Mouse (Mus musculus) ES-Bruce4 (cell line): ENCODE data around the gene Syt1. TPM values are rescaled to one million over a fixed set of nuclear protein-coding genes. Genes with fewer than 3 reads are reported as not detected.

Source experiments
- H3K27ac ChIP-seq: 2 replicates; pipeline ENCODE4 v1.5.1; 2012; ENCODE audit warnings: low read length, inconsistent platforms; ENCODE audit not compliant: insufficient read depth
- H3K27me3 ChIP-seq: 2 replicates; pipeline ENCODE4 v1.6.1; 2012; ENCODE audit warnings: mild to moderate bottlenecking, low read length, inconsistent platforms; ENCODE audit not compliant: control insufficient read depth, poor library complexity, insufficient read depth, severe bottlenecking
- H3K36me3 ChIP-seq: 2 replicates; pipeline ENCODE4 v1.6.1; 2012; ENCODE audit warnings: inconsistent platforms, mild to moderate bottlenecking, low read length, moderate library complexity; ENCODE audit not compliant: control insufficient read depth, poor library complexity, insufficient read depth, severe bottlenecking
- H3K4me1 ChIP-seq: one replicate; pipeline ENCODE4 v1.8.1; 2011; ENCODE audit warnings: low read length; ENCODE audit not compliant: control insufficient read depth, insufficient read depth
- H3K4me3 ChIP-seq: 2 replicates; pipeline ENCODE4 v1.5.1; 2011; ENCODE audit warnings: low read depth, mild to moderate bottlenecking, low read length
- H3K9ac ChIP-seq: 2 replicates; pipeline ENCODE4 v1.6.1; 2012; ENCODE audit warnings: low read depth, mild to moderate bottlenecking, inconsistent platforms; ENCODE audit not compliant: poor library complexity, severe bottlenecking
- H3K9me3 ChIP-seq: replicated peaks from 2 replicates; pipeline ENCODE4 v1.6.1; 2012; ENCODE audit warnings: mild to moderate bottlenecking, low read length, inconsistent platforms; ENCODE audit not compliant: control insufficient read depth, poor library complexity, insufficient read depth, severe bottlenecking
- CTCF ChIP-seq: IDR thresholded peaks from one replicate; pipeline ENCODE4 v1.8.1; 2011; ENCODE audit warnings: low read depth, low read length
- EP300 ChIP-seq: IDR thresholded peaks from 2 replicates; pipeline ENCODE4 v1.6.1; 2011; ENCODE audit warnings: low read depth, low read length; ENCODE audit not compliant: insufficient read depth
- POLR2A ChIP-seq: IDR thresholded peaks from one replicate; pipeline ENCODE4 v1.8.1; 2011; ENCODE audit warnings: low read length; ENCODE audit not compliant: insufficient read depth
- polyA plus RNA-seq: library from polyadenylated mRNA; stranded (reverse); fragments of >200 nt; gene quantifications from 2 replicates; pipeline ENCODE4 v1.2.4, GENCODE M21; 2011; ENCODE audit warnings: low read depth; ENCODE audit not compliant: missing spikeins, insufficient read depth, insufficient read length

Gene Syt1
- polyA plus RNA-seq, 1 experiment = 0.72 TPM

DNA sequence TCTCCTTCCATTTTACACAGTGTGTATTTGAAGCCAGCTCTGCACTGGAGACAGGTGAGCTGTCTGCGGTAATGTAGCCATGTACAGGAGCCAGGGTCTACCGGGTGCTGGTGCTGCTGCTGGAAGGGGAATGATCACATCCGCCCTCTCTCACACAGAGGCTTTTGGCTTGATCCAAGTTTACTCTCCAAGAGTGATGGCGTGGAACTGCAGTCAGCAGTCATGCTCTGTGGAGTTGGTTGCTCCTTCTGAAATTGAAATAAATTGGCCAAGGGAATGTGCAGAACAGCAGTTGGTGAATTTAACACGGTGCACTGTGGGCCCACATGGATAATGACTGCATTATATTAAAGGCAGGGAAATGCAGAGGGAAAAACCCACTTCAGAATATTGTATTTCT is 228.0 kb downstream of the Syt1 start:
- no peak overlapping the region for H3K9ac ChIP-seq
- TF ChIP-seq EP300 (no peak), POLR2A (no peak), CTCF (no peak)

DNA sequence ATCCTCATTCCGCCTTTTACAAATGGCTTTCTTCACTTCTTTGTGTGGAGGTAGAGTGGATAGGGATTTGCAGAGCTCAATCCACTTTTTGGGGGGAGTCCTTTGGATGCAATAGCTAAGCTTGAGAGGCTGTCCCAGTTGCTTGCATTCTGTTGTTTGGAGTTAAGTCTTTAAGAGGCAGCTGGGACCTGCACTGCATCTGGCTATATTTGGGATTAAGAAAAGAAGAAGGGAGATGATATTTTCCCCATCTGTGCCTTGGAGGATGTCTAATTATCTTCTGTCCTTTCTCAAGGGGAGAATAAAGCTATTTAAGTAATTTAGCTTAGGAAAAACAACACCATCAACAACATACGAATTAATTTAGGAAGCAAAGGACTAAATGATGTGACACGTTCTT is 230.2 kb downstream of the Syt1 start:
- TF ChIP-seq EP300 (no peak), POLR2A (no peak), CTCF (no peak)
- Histone ChIP-seq H3K4me3 (no peak overlapping the region), H3K27me3 (no peaks in the 10 kb centered on the region; the same call in 1 of the 2 replicates), H3K9ac (no peak overlapping the region), H3K27ac (no peak overlapping the region), H3K36me3 (no peaks in the 10 kb centered on the region), H3K9me3 (no peaks in the 10 kb centered on the region), H3K4me1 (no peaks in the 10 kb centered on the region)

More for the DNA sequence above, 228.0 kb downstream of the Syt1 start:
- Histone ChIP-seq H3K4me1 (no peaks in the 10 kb centered on the region), H3K4me3 (no peak overlapping the region), H3K9me3 (no peaks in the 10 kb centered on the region), H3K27me3 (no peaks in the 10 kb centered on the region; the same call in 1 of the 2 replicates), H3K36me3 (no peaks in the 10 kb centered on the region), H3K27ac (no peak overlapping the region)

DNA sequence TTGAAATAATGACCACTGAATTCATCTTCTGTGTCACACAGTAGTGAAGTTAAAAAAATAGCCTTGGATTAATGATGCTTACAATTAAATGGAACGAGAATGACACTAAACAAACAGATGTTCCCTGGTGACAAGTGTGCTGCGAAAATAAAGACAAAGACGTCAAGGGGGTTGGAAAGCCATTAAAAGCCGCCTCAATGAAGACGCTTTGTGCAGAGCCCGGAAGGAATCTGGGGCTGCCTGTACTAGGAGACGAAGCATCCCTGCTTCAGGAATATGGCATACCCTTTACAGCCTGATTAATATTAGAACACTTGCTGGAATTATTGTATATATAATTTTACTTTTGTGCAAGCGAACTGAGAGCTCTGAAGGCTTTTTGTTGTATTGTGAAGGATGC is 234.0 kb downstream of the Syt1 start:
- Histone ChIP-seq H3K36me3 (no peaks in the 10 kb centered on the region), H3K4me3 (no peak overlapping the region), H3K9ac (no peak overlapping the region), H3K9me3 (no peaks in the 10 kb centered on the region), H3K27ac (no peak overlapping the region), H3K27me3 (no peaks in the 10 kb centered on the region; the same call in 1 of the 2 replicates), H3K4me1 (no peaks in the 10 kb centered on the region)
- TF ChIP-seq EP300 = no peak
- TF ChIP-seq POLR2A = no peak
- TF ChIP-seq CTCF = no peak

DNA sequence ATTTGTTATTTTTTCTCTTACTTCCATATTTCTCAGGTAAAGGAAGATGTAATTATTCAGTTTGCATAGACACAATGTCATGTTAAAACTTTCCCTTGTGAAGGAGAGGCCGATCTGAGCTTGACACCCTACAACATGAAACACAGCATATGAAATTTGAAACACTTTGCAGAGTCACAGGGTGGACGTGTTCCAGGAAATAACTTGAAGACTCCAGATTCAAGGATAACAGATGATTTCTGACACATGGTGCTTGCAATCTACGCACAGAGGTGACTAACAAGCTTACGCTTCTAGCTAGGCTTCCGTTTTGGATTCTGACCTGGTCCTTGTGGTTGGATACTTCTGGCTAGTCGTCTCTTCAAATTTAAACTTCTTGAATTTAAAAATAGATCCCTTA is 239.7 kb downstream of the Syt1 start:
- Histone ChIP-seq H3K4me1 (no peaks in the 10 kb centered on the region), H3K36me3 (no peaks in the 10 kb centered on the region), H3K4me3 (no peak overlapping the region), H3K27me3 (no peaks in the 10 kb centered on the region), H3K27ac (no peak overlapping the region), H3K9me3 (no peaks in the 10 kb centered on the region), H3K9ac (no peak overlapping the region)
- TF ChIP-seq EP300 (no peak), CTCF (no peak), POLR2A (no peak)

DNA sequence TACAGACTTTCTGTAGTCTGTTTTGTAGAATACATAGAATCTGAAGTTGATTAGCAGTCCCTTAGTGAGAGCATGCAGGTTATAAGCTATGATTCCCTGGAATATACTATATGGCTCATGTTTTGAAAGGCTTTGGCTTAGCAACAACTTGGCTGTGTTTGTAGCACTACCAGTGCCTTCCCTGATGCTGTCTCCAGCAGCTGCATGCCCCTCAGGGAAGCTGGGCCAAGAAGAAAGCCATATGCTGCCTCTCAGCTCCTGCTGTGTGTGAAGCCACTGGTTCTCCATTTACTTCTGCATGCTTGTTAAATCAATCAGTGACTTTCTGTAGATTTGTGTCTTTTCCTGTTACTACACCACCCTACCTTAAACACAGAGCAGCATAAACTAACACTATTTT is 245.2 kb downstream of the Syt1 start:
- no peak overlapping the region for H3K27ac ChIP-seq
- H3K4me1 ChIP-seq = no peaks in the 10 kb centered on the region
- H3K9ac ChIP-seq = no peak overlapping the region
- H3K27me3 ChIP-seq = no peaks in the 10 kb centered on the region; the same call in 1 of the 2 replicates
- no peaks in the 10 kb centered on the region for H3K36me3 ChIP-seq
- TF ChIP-seq POLR2A (no peak), CTCF (no peak)
- no peaks in the 10 kb centered on the region for H3K9me3 ChIP-seq
- H3K4me3 ChIP-seq = no peak overlapping the region

DNA sequence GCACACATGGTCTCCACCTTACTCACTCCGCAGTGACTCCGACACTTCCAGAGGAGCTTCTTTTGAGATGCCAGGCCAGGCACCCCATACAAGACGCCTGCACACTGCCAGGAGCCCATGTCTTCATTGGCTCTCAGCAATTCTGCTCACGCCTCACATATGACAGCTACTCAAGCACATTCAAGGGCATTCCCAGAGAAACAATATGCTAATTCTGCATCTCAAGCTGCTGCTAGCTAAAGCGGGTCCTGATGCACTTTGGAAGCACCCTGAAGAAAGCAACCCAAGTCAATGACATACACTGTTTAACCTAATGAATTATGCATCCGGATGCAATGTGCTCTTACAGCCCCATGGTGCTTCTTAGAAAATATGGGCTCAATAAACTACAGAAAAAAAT is 247.1 kb downstream of the Syt1 start:
- no peaks in the 10 kb centered on the region for H3K36me3 ChIP-seq
- no peaks in the 10 kb centered on the region; the same call in 1 of the 2 replicates for H3K27me3 ChIP-seq
- no peak overlapping the region for H3K9ac ChIP-seq
- no peaks in the 10 kb centered on the region for H3K4me1 ChIP-seq
- TF ChIP-seq EP300 (no peak), POLR2A (no peak), CTCF (no peak)
- no peak overlapping the region for H3K27ac ChIP-seq
- no peaks in the 10 kb centered on the region for H3K9me3 ChIP-seq
- no peak overlapping the region for H3K4me3 ChIP-seq
